Mouse (Mus musculus) kidney, embryonic 16.5 days (tissue): Measurements from ENCODE around the gene Atp2a3. TPM values are rescaled to one million over a fixed set of nuclear protein-coding genes. Genes with fewer than 3 reads are reported as not detected.

Source experiments
- microRNA-seq: library from miRNA; unstranded; fragments of <30 nt; microRNA quantifications from one replicate; pipeline ENCODE4, GENCODE M21; 2016
- polyA plus RNA-seq: library from polyadenylated mRNA; unstranded; fragments of >200 nt; fragmentation: Nextera tagmentation; extraction: Ambion mirVana; gene quantifications from 2 replicates; pipeline ENCODE4 v1.2.1, GENCODE M21; 2015

The Atp2a3 gene
- polyA plus RNA-seq, 1 experiment from 2014 or later = 5.9 TPM

Small RNAs within 50 kb of the gene (microRNA-seq; reads per million reads assigned to microRNA genes)
- gene Gm44467 = not detected

Other genes starting within 250 kb of the Atp2a3 start
- gene Cyb5d2, start 165.0 kb upstream of the Atp2a3 start, polyA plus RNA-seq = 6.7 and 7.5 TPM in 2 replicates
- gene Zzef1, start 164.9 kb upstream of the Atp2a3 start, polyA plus RNA-seq = 8.8 and 9.5 TPM in 2 replicates
- gene P2rx1, start 37.9 kb downstream of the Atp2a3 start, polyA plus RNA-seq = 1.7 and 3.1 TPM in 2 replicates
- 7.4 and 7.7 TPM in 2 replicates for gene Camkk1, start 57.8 kb downstream of the Atp2a3 start, polyA plus RNA-seq
- gene Ncbp3, start 86.6 kb downstream of the Atp2a3 start, polyA plus RNA-seq = 11.1 and 12.7 TPM in 2 replicates
- 0.24 and 0.44 TPM in 2 replicates for gene Itgae, start 129.4 kb downstream of the Atp2a3 start, polyA plus RNA-seq
- gene Haspin, start 177.1 kb downstream of the Atp2a3 start, polyA plus RNA-seq = 16.9 and 18.5 TPM in 2 replicates
- 0.81 TPM in 2 replicates for gene P2rx5, start 199.3 kb downstream of the Atp2a3 start, polyA plus RNA-seq
- gene Emc6, start 215.9 kb downstream of the Atp2a3 start, polyA plus RNA-seq = 121 and 123 TPM in 2 replicates
- gene Tax1bp3, start 215.9 kb downstream of the Atp2a3 start, polyA plus RNA-seq = 231 and 251 TPM in 2 replicates
- 21.5 and 22.4 TPM in 2 replicates for gene Ctns, start 237.9 kb downstream of the Atp2a3 start, polyA plus RNA-seq
- gene Shpk, start 238.3 kb downstream of the Atp2a3 start, polyA plus RNA-seq = 2.4 and 2.6 TPM in 2 replicates